Mouse (Mus musculus) lung, embryonic 16.5 days (tissue): ENCODE measurements around the gene Etv2. TPM values are rescaled to one million over a fixed set of nuclear protein-coding genes. Genes with fewer than 3 reads are reported as not detected.

Experiments
- ATAC-seq: fragments of 200-750 bp; cut with Nextera tagmentation; 2 replicates; pipeline ENCODE4 v1.8.0; 2017; ENCODE audit warnings: low read depth, mild to moderate bottlenecking, moderate library complexity
- H3K27ac ChIP-seq: fragments of 300-500 bp; sonication (generic); 2 replicates; pipeline ENCODE4 v1.5.1; 2014; ENCODE audit warnings: mild to moderate bottlenecking, control low read depth, low read length
- H3K27me3 ChIP-seq: fragments of 300-500 bp; sonication (generic); 2 replicates; pipeline ENCODE4 v1.6.1; 2014; ENCODE audit warnings: low read depth, low read length, mixed read lengths; ENCODE audit not compliant: control insufficient read depth, insufficient read depth
- H3K36me3 ChIP-seq: fragments of 300-500 bp; sonication (generic); 2 replicates; pipeline ENCODE4 v1.6.1; 2014; ENCODE audit warnings: low read length; ENCODE audit not compliant: control insufficient read depth, insufficient read depth
- H3K4me1 ChIP-seq: fragments of 300-500 bp; sonication (generic); replicated peaks from 2 replicates; pipeline ENCODE4 v1.6.1; 2014; ENCODE audit warnings: low read length, mixed read lengths; ENCODE audit not compliant: control insufficient read depth, insufficient read depth
- H3K4me2 ChIP-seq: fragments of 300-500 bp; sonication (generic); 2 replicates; pipeline ENCODE4 v1.6.1; 2014; ENCODE audit warnings: low read depth, low read length, control low read depth
- H3K4me3 ChIP-seq: fragments of 300-500 bp; sonication (generic); 2 replicates; pipeline ENCODE4 v1.5.1; 2014; ENCODE audit warnings: mild to moderate bottlenecking, low read length, control low read depth
- H3K9ac ChIP-seq: fragments of 300-500 bp; sonication (generic); 2 replicates; pipeline ENCODE4 v1.6.1; 2014; ENCODE audit warnings: low read length, control low read depth
- H3K9me3 ChIP-seq: fragments of 300-500 bp; sonication (generic); 2 replicates; pipeline ENCODE4 v1.6.1; 2016; ENCODE audit warnings: low read length; ENCODE audit not compliant: control insufficient read depth
- WGBS: fragments of 180-500 bp; shearing (Covaris S2); extraction: QIAGEN DNeasy Blood & Tissue Kit; methylation state at CpG from one replicate; pipeline ENCODE4 v1.1.7; 2014; 5-methylcytosine and 5-hydroxymethylcytosine counted together
- polyA plus RNA-seq: library from polyadenylated mRNA; unstranded; fragments of >200 nt; fragmentation: Nextera tagmentation; extraction: Ambion mirVana; gene quantifications from 2 replicates; pipeline ENCODE4 v1.2.1, GENCODE M21; 2015

Gene Etv2
- not detected in 2 replicates for polyA plus RNA-seq

- Histone ChIP-seq H3K4me2 (peak within 1 kb of the TSS; percentile 26), H3K4me1 (no peaks in the 10 kb centered on the region; the same call in 1 of the 2 replicates), H3K9ac (no peak within 1 kb of the TSS), H3K9me3 (no peaks in the 10 kb centered on the region), H3K27me3 (peaks cover 48% of the 10 kb centered on the region), H3K4me3 (peak within 1 kb of the TSS; percentile 9; the same call in 1 of the 2 replicates), H3K36me3 (peaks cover 4% of the 10 kb centered on the region; the same call in 1 of the 2 replicates), H3K27ac (no peak within 1 kb of the TSS)
- no peak for ATAC-seq
- WGBS, result 1% methylated on average over 5 of the region's 5 CpGs
Observed at GRCm38 (mm10) chr7:30635752-30636151, at the start of gene Etv2. Gene Etv2, minus strand, starts transcription at chr7:30635852.

DNA sequence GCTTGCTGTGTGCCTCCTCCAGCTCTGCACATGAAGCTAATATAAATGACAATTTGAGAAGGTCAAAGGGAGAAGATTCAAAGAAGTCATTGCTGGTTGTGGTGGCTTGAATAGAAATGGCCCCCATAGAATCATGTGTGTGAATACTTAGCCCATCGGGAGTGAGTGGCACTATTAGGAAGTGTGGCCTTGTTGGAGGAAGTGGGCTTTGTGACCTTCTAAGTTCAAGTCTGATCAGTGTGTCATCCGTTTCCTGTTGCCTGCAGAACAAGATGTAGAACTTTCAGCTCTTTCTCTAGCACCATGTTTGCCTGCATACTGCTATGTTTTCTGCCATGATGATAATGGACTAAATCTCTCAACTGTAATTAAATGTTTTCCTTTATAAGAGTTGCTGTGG is 47.8 kb upstream of the Etv2 start:
- no peak overlapping the region for H3K9ac ChIP-seq
- 61% methylated on average over 2 of the region's 2 CpGs for WGBS
- H3K4me2 ChIP-seq, result no peak overlapping the region
- H3K27me3 ChIP-seq, result no peaks in the 10 kb centered on the region
- no peaks in the 10 kb centered on the region for H3K9me3 ChIP-seq
- no peak for ATAC-seq
- no peaks in the 10 kb centered on the region for H3K36me3 ChIP-seq
- H3K4me1 ChIP-seq, result no peaks in the 10 kb centered on the region
- H3K4me3 ChIP-seq, result no peak overlapping the region
- H3K27ac ChIP-seq, result no peak overlapping the region

- no peak for ATAC-seq
- H3K9ac ChIP-seq, result no peak overlapping the region
- H3K4me3 ChIP-seq, result no peak overlapping the region
- 45% methylated on average over 5 of the region's 5 CpGs for WGBS
- H3K27me3 ChIP-seq, result no peaks in the 10 kb centered on the region
- H3K4me1 ChIP-seq, result no peaks in the 10 kb centered on the region
- H3K4me2 ChIP-seq, result no peak overlapping the region
- H3K9me3 ChIP-seq, result no peaks in the 10 kb centered on the region
- H3K36me3 ChIP-seq, result no peaks in the 10 kb centered on the region
- no peak overlapping the region for H3K27ac ChIP-seq
Observed at GRCm38 (mm10) chr7:30681897-30682296, 46.2 kb upstream of the Etv2 start.

GRCm38 (mm10) chr7:30678263-30678975 is 42.8 kb upstream of the Etv2 start:
- Histone ChIP-seq H3K9ac (no peak overlapping the region), H3K4me1 (no peaks in the 10 kb centered on the region), H3K27ac (no peak overlapping the region), H3K4me2 (no peak overlapping the region), H3K4me3 (no peak overlapping the region), H3K9me3 (no peaks in the 10 kb centered on the region), H3K27me3 (no peaks in the 10 kb centered on the region), H3K36me3 (no peaks in the 10 kb centered on the region)
- ATAC-seq, result 0 out of 2 replicates have a peak, but pooled peaks have one; percentile 41
- WGBS, result 55% methylated on average over 5 of the region's 5 CpGs

GRCm38 (mm10) chr7:30671480-30671879 is 35.8 kb upstream of the Etv2 start, which contains the start of gene Pmis2:
Gene Pmis2, minus strand, starts transcription at chr7:30671605.
- Histone ChIP-seq H3K9ac (no peak within 1 kb of the TSS), H3K9me3 (no peaks in the 10 kb centered on the region), H3K27me3 (no peaks in the 10 kb centered on the region), H3K36me3 (no peaks in the 10 kb centered on the region), H3K4me2 (no peak within 1 kb of the TSS), H3K4me1 (no peaks in the 10 kb centered on the region), H3K4me3 (no peak within 1 kb of the TSS), H3K27ac (no peak within 1 kb of the TSS)
- WGBS, result 65% methylated on average over 9 of the region's 9 CpGs
- no peak for ATAC-seq

- H3K4me2 ChIP-seq, result no peak overlapping the region
- H3K27me3 ChIP-seq, result no peaks in the 10 kb centered on the region
- no peak overlapping the region for H3K27ac ChIP-seq
- H3K4me3 ChIP-seq, result no peak overlapping the region
- no peak overlapping the region for H3K9ac ChIP-seq
- ATAC-seq, result no peak
- H3K4me1 ChIP-seq, result peaks cover 5% of the 10 kb centered on the region
- WGBS, result 37% methylated on average over 3 of the region's 3 CpGs
- no peaks in the 10 kb centered on the region for H3K9me3 ChIP-seq
- no peaks in the 10 kb centered on the region for H3K36me3 ChIP-seq
Observed at GRCm38 (mm10) chr7:30669229-30669628, 33.6 kb upstream of the Etv2 start.

GRCm38 (mm10) chr7:30665321-30665720 is 29.7 kb upstream of the Etv2 start:
- no peaks in the 10 kb centered on the region for H3K9me3 ChIP-seq
- H3K4me3 ChIP-seq, result peak overlapping the region; percentile 78
- no peaks in the 10 kb centered on the region for H3K27me3 ChIP-seq
- H3K4me1 ChIP-seq, result peaks cover 5% of the 10 kb centered on the region
- peaks cover 4% of the 10 kb centered on the region; the same call in 1 of the 2 replicates for H3K36me3 ChIP-seq
- 5% methylated on average over 11 of the region's 11 CpGs for WGBS
- peak; percentile 50; the same call in 1 of the 2 replicates for ATAC-seq
- 0 out of 2 replicates have a peak overlapping the region, but pooled peaks have one; percentile 18 for H3K27ac ChIP-seq
- peak overlapping the region; percentile 68 for H3K4me2 ChIP-seq
- H3K9ac ChIP-seq, result peak overlapping the region; percentile 86

DNA sequence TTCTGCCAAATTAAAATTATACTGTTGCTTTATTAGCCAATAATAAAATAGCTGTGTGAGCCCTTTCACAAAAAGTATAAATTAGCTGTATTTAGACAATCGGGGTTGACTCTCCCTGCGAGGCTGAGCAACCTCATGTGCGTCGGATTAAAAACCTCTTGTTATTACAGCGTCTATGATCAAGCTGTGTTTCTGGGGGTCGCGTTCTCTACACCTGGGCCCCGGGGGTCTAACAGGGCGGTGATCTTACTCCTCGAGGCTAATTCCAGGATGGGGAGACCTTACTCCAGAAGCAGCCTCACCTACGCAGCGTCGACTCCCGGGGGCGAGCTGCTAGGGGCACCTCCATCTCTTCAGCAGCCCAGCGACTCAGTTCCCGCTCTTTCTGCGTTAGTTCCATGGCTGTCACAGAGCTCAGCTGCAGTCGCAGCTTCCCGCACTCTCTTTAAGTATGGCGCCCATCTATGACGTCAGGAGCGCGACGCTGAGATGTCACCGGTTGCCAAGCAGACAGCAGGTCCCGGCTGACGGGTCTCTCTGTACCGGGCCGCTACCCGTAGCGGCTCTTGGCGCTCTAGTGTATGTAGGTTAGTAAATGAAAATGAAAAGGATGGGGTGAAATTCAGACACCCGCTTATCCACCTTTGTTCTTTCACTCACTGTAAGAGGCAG is 29.0 kb upstream of the Etv2 start, which contains the start of gene Haus5:
Gene Haus5 (minus strand): TSS at position 466 of the 672 bp plus-strand sequence.
- Histone ChIP-seq H3K9me3 (no peaks in the 10 kb centered on the region), H3K27me3 (no peaks in the 10 kb centered on the region), H3K4me1 (peaks cover 5% of the 10 kb centered on the region), H3K4me3 (peak within 1 kb of the TSS; percentile 78), H3K36me3 (peaks cover 7% of the 10 kb centered on the region), H3K9ac (peak within 1 kb of the TSS; percentile 86), H3K4me2 (peak within 1 kb of the TSS; percentile 68), H3K27ac (0 out of 2 replicates have a peak within 1 kb of the TSS, but pooled peaks have one; percentile 18)
- peak; percentile 96 for ATAC-seq
- under 1% methylated on average over 34 of the region's 34 CpGs for WGBS
